Mouse (Mus musculus) fat pad, adult 2 months (tissue): ENCODE results near the gene 9230102O04Rik.

ENCODE experiments used
- DNase-seq: peaks from one replicate; pipeline ENCODE4 v3.0.0-alpha.2; 2011; ENCODE audit warnings: low read depth, low spot score; ENCODE audit errors: extremely low read depth

The 9230102O04Rik gene

DNA sequence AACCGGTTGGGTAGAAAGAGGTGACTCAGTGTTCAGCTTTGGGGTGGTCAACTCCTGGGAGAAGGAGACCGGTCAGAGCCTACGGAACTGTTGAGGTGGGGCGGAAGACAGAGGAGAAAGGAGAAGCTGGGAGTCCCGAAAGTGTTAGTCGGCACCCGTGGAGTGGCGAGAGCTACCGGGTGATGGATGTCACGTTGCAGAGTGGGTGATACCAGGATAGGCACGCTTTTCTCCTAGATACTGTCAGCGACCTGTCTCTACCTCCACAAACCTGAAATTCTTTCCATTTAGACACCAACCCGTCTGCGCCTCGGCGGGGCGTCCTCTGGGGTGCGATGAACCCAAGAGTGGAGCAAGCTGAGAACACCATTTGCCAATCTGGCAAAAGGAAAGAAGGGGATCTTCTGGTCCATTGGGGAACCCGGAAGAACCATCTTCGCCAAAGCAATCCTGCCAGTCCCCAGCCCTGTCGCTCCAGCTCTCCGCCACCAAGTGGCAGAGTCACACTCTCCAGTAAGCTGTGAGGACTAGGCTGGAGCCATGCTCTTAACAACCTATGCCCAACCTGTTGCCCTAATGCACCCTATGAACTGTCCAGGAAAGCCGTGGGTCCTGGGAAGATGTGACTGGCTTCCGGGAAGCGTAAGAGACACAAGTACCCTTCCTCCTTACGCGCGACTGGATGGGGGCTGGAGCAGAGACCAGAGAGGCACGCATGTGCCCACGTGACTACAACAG is at the start of gene 9230102O04Rik:
Gene 9230102O04Rik (minus strand): TSS at position 628 of the 738 bp plus-strand sequence.
- no peak for DNase-seq

DNA sequence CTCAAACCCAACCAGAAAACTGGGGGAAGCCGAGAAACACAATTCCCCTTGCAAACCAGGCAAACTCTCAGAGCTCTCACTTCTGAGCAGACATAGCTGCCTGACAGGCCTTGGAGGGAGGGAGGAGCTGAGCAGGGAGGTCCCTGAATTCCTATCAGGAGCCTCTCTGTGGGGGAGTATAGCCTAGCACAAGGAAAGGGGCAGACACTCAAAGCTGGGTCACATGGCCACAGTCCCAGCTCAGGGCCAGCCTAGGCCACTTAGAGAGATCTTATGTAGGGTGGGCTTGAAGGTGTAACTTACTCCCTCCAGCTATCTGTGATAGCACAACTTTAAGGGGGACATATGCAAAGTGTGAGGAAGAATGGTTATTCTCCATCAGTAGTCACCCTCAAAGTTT is 46.6 kb upstream of the 9230102O04Rik start:
- no peak for DNase-seq

DNA sequence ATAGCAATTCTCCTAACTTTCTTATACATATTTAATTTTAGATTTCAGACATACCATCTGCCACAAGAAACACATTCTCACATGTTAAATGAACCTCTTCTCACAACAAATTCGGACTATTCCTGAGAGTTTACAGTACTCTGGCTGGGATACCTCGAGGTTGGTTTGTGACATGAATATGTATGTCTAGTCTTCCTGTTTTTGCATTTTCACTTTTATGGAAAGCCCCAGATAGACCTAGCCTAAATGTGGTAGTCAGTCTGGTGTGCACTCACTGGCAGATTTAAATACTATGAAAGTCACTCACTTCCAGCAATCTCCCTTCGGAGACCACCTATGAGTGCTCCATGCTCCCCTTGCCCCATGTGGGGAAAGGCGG is 37.6 kb upstream of the 9230102O04Rik start:
- no peak for DNase-seq

DNA sequence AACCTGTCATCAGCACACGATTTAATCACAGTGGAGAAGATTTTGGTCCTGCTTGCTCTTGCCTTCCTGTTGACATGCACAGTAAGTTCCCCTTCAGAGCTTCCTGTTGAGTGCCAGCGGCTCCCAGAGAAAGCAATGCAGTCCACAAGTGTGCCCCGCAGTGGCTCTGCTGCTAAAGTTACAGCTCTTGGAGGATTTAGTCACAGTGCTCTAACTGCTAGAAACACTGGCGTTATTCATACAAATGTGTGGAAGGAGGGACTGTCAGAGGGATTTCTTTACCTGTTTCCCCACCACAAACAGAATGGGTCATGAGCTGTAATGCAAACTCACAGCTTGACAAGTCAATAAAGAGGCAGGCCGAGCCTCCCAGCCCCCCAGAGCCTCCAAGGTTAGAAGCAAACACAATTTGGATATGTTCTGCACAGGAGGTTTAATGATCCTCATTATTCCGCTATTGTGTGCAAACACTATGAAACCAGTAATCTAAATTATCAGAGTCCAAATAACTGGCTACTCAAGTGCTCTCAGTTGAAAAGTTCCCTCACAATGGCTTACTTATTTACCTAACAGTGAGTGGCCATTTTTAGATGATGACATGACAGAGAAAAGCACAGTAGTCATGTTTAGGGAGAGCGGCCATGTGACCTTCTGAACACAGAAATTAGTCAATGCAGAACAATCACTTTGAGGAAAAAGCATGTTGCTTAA is 37.0 kb upstream of the 9230102O04Rik start:
- DNase-seq: no peak

DNA sequence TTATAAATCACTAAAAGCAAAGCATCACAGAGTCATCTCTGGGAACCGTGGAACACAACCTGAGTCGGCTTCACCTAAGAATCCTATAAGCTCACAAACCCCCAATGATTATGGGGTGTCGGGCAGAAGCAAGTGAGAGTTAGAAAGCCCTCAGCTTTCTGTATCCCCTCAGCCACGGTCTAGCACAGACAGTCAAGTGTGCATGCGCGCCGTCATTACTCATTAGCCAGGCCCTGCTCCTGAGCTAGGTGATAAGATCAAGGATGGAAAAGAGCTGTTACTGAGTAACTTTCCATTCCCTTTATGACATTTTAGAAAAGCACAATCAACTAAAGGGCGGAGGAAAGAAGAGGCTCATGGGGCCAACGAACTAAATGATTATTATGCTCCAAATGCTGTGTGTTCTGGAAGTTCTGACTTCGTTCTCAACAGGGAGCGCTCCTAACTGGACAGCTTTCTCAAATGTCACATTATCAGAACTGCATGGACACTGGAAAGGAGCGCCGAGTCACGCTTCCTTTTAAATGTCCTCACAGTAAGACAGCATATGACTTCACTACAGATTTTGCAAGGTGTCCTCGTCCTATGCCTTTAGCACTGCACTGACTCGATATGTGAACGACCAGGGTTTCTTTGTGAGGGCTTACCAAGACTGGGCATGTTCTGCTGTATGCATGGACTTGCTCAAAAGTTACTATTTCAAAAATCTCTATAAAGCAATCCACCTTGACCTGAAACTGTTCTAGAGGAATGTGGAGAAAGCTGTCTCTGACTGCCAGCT is 29.5 kb upstream of the 9230102O04Rik start:
- no peak for DNase-seq

DNA sequence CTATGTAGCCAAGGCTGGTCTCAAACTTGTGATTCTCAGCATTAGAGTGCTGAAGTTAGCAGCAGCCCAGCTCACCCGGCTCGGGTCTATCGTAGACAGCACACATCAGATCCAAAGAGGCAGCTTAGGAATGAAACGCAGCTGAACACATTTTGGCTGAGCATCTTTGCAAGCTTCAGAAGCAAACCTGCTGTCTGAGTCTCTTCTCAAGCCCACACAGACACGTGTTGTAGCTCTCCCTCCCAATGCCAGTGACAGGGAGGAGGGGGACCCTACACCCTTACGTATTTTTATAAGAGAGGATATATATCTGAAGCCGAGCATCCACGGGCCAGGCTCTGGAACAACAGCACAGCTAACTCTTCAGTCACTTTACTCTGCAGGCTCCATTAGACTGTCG is 28.3 kb upstream of the 9230102O04Rik start:
- no peak for DNase-seq

DNA sequence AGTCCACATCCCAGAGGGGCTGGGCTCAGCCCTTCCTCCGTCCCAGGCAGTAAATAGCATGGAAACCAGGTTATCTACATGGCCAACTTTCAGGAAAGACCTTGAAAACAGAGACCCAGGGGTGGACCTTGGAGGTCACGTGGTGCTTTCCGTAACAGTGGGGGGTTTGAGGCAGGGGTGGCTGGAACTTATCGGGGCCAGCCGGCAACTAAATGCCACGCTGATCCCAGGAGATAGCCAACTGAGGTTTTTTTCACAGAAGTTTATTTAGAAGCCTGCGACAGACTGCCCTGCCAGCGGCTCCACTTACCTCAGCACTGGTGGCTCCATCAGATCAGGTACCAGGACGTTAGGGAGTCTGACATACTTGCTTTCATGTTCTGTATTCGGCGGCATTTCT is 16.7 kb upstream of the 9230102O04Rik start:
- DNase-seq: no peak

DNA sequence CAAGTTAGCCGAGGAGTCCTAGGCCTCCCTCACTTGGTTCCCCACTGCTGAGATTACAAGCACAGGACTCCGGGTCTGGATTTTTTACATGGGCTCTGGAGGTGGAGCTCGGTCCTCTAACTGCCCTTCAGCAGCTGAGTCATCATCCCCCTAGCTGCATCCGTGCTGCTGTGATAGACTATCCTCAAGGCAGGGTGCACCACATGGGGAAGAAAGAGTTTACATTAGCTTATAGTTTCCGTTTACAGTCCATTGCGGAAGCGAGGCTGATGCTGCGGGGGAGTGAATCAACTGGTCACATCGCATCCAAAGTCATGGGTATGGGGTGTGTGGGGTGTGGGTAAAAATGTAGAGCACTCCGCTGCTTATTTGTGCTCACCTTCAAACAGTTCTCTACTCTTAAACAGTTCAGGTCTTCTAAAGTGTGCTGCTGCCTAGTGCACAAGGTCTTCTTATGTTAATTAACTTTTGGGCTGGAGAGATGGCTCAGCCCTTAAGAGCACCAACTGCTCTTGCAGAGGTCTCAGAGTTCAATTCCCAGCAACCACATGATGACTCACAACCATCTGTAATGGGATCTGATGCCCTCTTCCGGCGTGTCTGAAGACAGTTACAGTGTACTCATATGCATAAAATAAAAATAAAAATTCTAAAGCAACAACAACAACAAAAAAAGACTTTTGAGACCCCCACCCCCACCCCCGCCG is 14.7 kb upstream of the 9230102O04Rik start:
- DNase-seq: no peak

DNA sequence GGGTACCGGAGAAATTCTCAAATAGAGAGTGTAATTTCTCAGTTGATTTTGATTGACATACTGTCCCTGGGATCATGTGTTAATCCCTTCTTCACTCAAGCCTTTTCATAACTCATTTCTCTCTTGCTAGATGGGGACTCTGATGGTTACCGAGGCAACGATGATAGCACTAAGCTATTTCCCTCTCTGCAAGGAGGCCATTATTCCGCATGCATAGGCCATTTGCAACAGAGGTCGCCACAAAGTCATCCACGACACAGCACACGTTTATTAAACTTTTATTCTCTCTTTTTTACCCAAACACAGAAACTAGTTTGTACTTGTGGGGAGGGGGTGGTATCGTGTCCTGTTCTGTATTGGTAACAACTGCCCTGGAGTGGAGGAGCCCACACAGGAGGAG is 8.5 kb upstream of the 9230102O04Rik start:
- no peak for DNase-seq

DNA sequence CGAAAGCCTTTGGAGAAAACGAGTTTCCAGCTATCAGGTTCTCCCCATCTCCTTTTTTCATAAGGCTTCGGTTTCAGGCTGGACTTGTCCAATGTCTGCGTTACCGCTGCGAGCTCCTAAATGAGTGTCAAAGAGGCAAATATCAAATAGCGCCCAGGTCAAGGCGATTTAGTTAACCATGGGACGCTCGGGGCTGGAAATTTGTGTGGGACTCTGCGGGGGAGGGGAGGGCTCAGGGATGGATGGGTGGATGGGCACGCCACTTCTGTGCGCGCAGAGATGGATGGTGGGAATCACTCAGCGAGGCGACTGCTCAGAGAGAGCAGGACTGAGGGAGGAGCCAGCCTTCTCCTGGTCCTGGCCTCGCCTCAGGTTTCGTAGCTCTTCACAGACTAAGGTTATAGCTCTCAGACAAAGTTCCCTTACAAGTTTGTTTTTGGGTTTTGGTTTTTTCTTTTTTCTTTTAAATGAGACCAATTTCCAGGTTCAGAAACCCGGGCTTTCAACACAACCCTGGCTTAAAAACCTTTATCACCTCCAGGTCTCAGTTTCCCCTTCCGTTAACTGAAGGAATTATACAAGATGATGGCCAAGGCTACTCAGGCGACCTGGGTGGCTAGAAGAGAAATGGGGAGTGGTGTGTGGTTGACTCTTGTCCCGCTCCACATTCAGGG is 6.9 kb upstream of the 9230102O04Rik start:
- no peak for DNase-seq

DNA sequence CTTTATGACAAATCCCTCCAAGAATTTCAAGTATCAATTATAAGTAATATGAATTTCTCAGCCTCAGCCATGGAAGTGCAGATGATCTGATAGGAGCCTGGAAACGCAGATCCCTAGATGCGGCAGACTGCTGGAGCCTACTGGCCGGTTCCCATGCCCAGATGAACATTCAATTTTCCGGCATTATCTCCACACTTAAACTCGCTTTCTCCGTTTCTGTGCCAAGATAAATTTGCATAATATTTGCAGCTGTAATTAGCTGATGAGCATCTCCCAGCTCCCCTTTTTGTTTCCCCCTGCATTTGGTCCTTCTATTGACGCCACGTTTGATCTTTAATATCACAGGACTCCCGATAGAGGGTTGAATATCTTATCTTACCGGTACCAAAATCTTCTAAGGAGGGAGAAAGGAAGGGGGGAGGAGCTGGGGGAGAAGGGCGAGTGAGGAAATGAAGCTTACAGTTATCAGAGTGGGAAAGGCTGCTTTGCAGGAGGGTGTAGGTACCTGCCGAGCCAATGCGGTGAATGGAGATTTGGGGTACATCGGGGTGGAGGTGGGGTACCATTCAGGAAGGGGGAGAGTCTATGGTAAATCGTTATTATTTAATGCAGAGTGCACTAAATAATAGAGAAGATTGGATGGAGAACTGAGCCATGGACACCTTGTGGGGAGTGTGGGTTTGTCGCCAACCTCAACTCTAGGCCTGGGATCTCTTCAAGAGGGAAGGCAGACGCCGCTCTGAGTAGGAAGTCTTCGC is 5.7 kb upstream of the 9230102O04Rik start:
- DNase-seq: no peak

DNA sequence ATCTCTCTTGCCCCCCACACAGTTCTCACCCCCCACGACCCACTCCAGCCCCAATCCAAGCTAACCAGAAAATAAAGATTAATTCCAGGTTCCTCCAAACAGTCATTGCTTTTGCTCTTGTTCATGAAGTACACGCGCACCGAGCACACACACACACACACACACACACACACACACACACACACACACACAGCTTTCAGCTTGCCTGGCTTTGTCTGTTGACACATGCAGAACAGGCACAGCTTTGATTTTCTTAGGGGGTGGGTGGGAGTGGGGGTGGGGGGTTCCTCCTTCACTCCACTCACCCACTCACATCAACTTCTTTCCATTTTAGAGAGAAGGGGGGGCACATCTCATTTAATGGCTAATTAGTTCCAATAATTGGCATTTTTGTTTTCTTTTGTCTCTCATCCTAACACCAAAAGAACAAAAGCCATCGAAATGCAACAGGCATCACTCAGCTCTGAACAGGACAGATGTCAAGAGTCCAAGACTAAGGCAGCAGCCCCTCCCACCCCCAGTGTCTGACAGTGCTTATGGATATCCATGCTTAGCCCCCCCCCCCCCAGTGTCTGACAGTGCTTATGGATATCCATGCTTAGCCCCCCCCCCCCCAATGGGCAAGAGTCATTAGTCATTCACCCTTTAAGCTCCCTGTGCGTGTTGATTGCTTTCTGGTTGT is 4.1 kb upstream of the 9230102O04Rik start:
- DNase-seq: no peak

DNA sequence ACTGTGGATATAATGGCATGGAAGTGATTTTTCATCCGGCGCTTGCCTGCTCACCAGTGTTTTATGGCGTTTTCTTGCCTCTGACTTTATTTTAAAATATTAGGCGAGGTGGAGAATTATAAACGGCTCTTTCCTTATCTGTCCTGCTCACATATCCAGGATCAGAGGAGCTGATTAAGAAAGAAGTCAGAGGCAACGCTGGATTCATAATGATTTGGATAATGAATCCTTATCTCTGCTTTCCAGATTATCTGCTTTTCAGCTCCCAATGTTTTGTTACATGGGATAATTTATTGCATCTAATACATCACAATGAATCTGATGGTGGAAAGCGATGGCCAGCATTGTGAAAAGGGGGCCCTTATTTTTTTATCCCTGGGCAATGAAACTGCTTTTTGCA is 3.2 kb upstream of the 9230102O04Rik start:
- DNase-seq: no peak

DNA sequence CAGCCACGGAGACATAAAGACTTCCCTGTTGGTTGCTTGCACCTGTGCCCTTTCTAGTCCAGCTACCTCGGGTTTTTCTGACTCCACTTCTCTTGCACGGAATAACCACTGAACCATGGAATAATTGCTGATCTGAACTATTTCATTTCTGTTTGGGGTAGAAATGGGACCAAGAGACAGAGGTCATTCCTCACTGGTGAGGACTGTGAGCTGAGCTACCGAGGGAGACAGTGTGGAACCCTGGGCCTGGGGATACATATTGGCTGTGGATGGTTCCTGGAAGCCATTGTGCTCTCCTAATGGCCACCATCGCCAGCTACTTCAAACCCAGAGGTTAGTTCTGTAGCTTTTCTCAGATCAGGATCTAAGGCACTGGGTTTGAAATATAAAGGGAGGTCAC is 1.6 kb upstream of the 9230102O04Rik start:
- no peak for DNase-seq

DNA sequence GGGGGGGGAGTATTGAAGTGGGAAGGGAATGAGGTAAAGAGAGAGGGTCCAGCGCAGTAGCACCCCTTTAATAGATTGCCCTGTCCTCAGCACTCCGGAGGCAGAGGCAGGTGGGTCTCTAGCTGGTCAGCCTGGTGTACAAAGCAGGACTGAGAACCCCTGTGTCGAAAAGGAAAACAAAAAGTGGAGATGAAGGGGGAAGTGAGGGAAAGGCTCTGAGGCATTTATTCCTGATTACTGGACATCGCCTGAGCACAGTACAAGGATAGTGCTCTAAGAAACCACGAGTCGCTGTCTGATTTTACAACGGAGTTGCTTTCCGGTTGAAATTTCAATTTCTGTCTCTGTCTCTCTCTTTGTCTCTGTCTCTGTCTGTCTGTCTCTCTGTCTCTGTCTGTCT is 911 bp upstream of the 9230102O04Rik start:
- DNase-seq: no peak

DNA sequence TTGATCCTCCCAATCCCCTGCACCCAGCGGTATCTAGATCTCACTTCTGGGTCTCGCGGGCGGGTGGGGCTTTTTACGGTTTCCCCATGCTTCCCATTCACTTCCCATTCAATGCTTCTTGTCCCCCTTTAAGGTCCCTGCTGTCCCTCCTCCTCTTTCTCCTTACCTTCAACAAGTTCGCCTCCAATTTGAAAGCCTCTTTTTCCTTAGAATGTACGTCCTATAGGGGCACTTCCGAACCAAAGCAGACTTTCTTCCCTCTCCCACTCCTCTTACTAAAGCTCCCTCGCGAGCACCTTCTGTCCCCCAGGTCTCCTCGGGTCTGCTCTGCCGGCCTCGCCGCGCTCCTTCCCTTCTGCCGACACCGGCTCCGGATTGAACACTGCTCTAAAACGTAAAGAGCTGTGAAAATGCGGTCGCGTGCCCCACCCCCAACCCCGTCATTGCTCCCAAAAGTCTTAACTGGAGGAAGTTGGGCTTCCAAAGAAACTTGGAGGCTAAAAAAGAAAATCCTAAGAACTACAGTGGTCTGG is 377 bp upstream of the 9230102O04Rik start, which contains the start of gene Gata3:
Gene Gata3 (minus strand): TSS at position 384 of the 533 bp plus-strand sequence.
- no peak for DNase-seq

DNA sequence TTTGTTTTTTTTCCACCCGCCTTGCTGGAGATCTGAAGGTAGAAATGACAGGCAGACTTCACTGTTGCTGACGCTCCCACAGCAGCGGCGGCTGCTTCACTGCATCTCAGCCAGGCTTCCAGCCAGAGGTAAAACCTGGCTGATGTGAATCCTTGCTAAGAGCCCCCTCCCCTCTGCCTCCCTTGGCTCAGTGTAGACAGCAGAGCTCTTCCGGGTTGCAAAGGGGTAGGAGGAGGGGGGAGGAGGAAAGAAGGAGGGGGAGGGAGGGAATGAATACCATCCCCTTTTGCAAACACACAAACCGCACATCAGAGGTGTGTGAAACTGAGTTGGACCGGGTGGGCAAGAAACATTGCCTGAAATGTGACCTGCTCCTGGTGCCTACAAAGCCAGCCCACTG is 1.7 kb downstream of the 9230102O04Rik start:
- no peak for DNase-seq

DNA sequence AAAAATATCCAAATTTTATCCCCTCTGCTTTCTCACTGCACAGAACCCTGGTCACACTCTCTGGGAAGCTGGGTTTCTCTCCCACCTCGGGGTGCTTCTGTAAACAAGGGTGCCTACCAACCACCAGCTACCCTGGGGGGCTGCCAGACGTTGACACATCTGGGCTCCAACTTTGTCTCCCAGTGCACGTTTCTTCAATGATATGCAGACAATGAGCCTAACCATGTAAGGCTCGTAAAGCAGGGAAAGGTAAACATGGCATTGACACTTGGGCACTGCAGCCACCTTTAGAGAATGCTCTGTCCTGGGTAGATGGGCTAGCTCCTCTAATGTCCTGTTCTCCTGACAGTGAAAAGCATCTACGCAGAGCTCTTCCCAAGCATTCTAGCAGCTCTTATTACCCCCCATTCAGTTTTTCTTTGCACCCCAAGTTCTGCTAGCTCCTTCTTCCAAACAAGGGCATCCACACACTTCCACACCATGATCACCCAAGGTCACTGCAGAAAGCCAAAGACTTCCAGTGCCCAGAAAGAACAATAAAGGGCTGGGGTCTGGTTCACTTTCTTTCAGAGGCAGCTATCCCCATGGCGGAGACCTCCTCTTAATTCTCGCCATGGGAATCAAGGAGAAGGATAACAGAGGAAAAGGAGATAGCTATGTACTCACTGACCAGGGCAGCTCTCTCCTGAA is 2.3 kb downstream of the 9230102O04Rik start:
- no peak for DNase-seq
